Mouse (Mus musculus) bone marrow, adult 2 months (tissue): ENCODE data around the gene Fkbp15.

Source experiments
- CTCF ChIP-seq: fragments of 200-500 bp; IDR thresholded peaks from 2 replicates; pipeline ENCODE4 v1.5.1; 2011; ENCODE audit warnings: low read length, control low read depth; ENCODE audit not compliant: control insufficient read depth, insufficient read depth
- POLR2A ChIP-seq: fragments of 200-500 bp; IDR thresholded peaks from 2 replicates; pipeline ENCODE4 v1.6.1; 2011; ENCODE audit warnings: low read depth, mild to moderate bottlenecking, control low read depth, low read length, borderline replicate concordance; ENCODE audit not compliant: control insufficient read depth

GRCm38 (mm10) chr4:62389592-62390512 is 29.5 kb upstream of the Fkbp15 start:
- TF ChIP-seq POLR2A (no peak), CTCF (no peak)
